Mouse (Mus musculus): ENCODE measurements at regions not wholly inside any gene's neighbourhood (a gene's known extent, or its start where the extent isn't known, plus 50 kb on each side); places are given as distances from the start of the nearest gene placed in this dataset.

- Histone ChIP-seq H3K9ac (ENCODE audit: low read depth, low read length) (no peak overlapping the region), H3K27ac (no peak overlapping the region), H3K4me3 (replicated peaks; ENCODE audit: low read depth, low read length) (no peak overlapping the region), H3K36me3 (ENCODE audit: insufficient read depth, low read length) (no peaks in the 10 kb centered on the region), H3K4me1 (replicated peaks; ENCODE audit: insufficient read depth, low read length) (no peaks in the 10 kb centered on the region), H3K9me3 (replicated peaks; ENCODE audit: low read length) (no peaks in the 10 kb centered on the region), H3K4me2 (ENCODE audit: low read length) (no peak overlapping the region), H3K27me3 (ENCODE audit: insufficient read depth, low read length) (no peaks in the 10 kb centered on the region)
- 78% methylated on average over 3 of the region's 3 CpGs for WGBS
- no peak for DNase-seq (ENCODE audit: low spot score)
- ATAC-seq (replicated peaks; ENCODE audit: low FRiP score, low read depth): no peak
- no peak for TF ChIP-seq CTCF (IDR thresholded peaks at IDR 0.05; ENCODE audit: low read depth)
Measured at GRCm38 (mm10) chr8:116452806-116453205, 52.0 kb upstream of the Dynlrb2 start.

- 63% methylated on average over 3 of the region's 3 CpGs for WGBS
Measured at GRCm38 (mm10) chr8:116451397-116451796, 53.4 kb upstream of the Dynlrb2 start.

GRCm38 (mm10) chr8:116447452-116447851 is 57.3 kb upstream of the Dynlrb2 start:
- ATAC-seq (replicated peaks; ENCODE audit: low FRiP score, low read depth): no peak
- Histone ChIP-seq H3K27ac (no peak overlapping the region), H3K27me3 (ENCODE audit: insufficient read depth, low read length) (no peaks in the 10 kb centered on the region), H3K4me2 (ENCODE audit: low read length) (no peak overlapping the region), H3K4me3 (replicated peaks; ENCODE audit: low read depth, low read length) (no peak overlapping the region), H3K36me3 (ENCODE audit: insufficient read depth, low read length) (no peaks in the 10 kb centered on the region), H3K9me3 (replicated peaks; ENCODE audit: low read length) (no peaks in the 10 kb centered on the region), H3K4me1 (replicated peaks; ENCODE audit: insufficient read depth, low read length) (no peaks in the 10 kb centered on the region), H3K9ac (ENCODE audit: low read depth, low read length) (no peak overlapping the region)
- whole genome bisulfite sequencing: 68% methylated on average over 2 of the region's 2 CpGs
- no peak for TF ChIP-seq CTCF (IDR thresholded peaks at IDR 0.05; ENCODE audit: low read depth)
- DNase-seq (ENCODE audit: low spot score): no peak

More at GRCm38 (mm10) chr8:116451397-116451796, 53.4 kb upstream of the Dynlrb2 start:
- no peak for TF ChIP-seq CTCF (IDR thresholded peaks at IDR 0.05; ENCODE audit: low read depth)
- Histone ChIP-seq H3K4me1 (replicated peaks; ENCODE audit: insufficient read depth, low read length) (no peaks in the 10 kb centered on the region), H3K4me2 (ENCODE audit: low read length) (no peak overlapping the region), H3K27ac (no peak overlapping the region), H3K36me3 (ENCODE audit: insufficient read depth, low read length) (no peaks in the 10 kb centered on the region), H3K9ac (ENCODE audit: low read depth, low read length) (no peak overlapping the region), H3K9me3 (replicated peaks; ENCODE audit: low read length) (no peaks in the 10 kb centered on the region), H3K27me3 (ENCODE audit: insufficient read depth, low read length) (no peaks in the 10 kb centered on the region), H3K4me3 (replicated peaks; ENCODE audit: low read depth, low read length) (no peak overlapping the region)
- no peak for ATAC-seq (replicated peaks; ENCODE audit: low FRiP score, low read depth)
- no peak for DNase-seq (ENCODE audit: low spot score)

GRCm38 (mm10) chr8:116442827-116443226 is 61.9 kb upstream of the Dynlrb2 start:
- no peak for TF ChIP-seq CTCF (IDR thresholded peaks at IDR 0.05; ENCODE audit: low read depth)
- Histone ChIP-seq H3K4me2 (ENCODE audit: low read length) (no peak overlapping the region), H3K9ac (ENCODE audit: low read depth, low read length) (no peak overlapping the region), H3K4me1 (replicated peaks; ENCODE audit: insufficient read depth, low read length) (no peaks in the 10 kb centered on the region), H3K9me3 (replicated peaks; ENCODE audit: low read length) (no peaks in the 10 kb centered on the region), H3K27ac (no peak overlapping the region), H3K36me3 (ENCODE audit: insufficient read depth, low read length) (no peaks in the 10 kb centered on the region), H3K27me3 (ENCODE audit: insufficient read depth, low read length) (no peaks in the 10 kb centered on the region), H3K4me3 (replicated peaks; ENCODE audit: low read depth, low read length) (no peak overlapping the region)
- 55% methylated on average over 2 of the region's 2 CpGs for WGBS
- no peak for ATAC-seq (replicated peaks; ENCODE audit: low FRiP score, low read depth)
- DNase-seq (ENCODE audit: low spot score): no peak

GRCm38 (mm10) chr8:116438895-116439294 is 65.9 kb upstream of the Dynlrb2 start:
- no peak overlapping the region for H3K4me2 ChIP-seq (ENCODE audit: low read length)
- H3K27me3 ChIP-seq (ENCODE audit: insufficient read depth, low read length): no peaks in the 10 kb centered on the region
- no peaks in the 10 kb centered on the region for H3K36me3 ChIP-seq (ENCODE audit: insufficient read depth, low read length)
- 13% methylated on average over 7 of the region's 7 CpGs for WGBS
- H3K27ac ChIP-seq: no peak overlapping the region
- TF ChIP-seq CTCF (IDR thresholded peaks at IDR 0.05; ENCODE audit: low read depth): peak; percentile 90
- peak; percentile 31; the same call in 1 of the 2 replicates for ATAC-seq (replicated peaks; ENCODE audit: low FRiP score, low read depth)
- no peak overlapping the region for H3K4me3 ChIP-seq (replicated peaks; ENCODE audit: low read depth, low read length)
- H3K9me3 ChIP-seq (replicated peaks; ENCODE audit: low read length): no peaks in the 10 kb centered on the region
- peak; percentile 95 for DNase-seq (ENCODE audit: low spot score)
- H3K4me1 ChIP-seq (replicated peaks; ENCODE audit: insufficient read depth, low read length): no peaks in the 10 kb centered on the region
- H3K9ac ChIP-seq (ENCODE audit: low read depth, low read length): no peak overlapping the region

GRCm38 (mm10) chr8:116435268-116435980 is 69.3 kb upstream of the Dynlrb2 start:
- no peaks in the 10 kb centered on the region for H3K36me3 ChIP-seq (ENCODE audit: insufficient read depth, low read length)
- no peak for TF ChIP-seq CTCF (IDR thresholded peaks at IDR 0.05; ENCODE audit: low read depth)
- no peak overlapping the region for H3K9ac ChIP-seq (ENCODE audit: low read depth, low read length)
- peak overlapping the region; percentile 48 for H3K27ac ChIP-seq
- ATAC-seq (replicated peaks; ENCODE audit: low FRiP score, low read depth) (peak; percentile 88), DNase-seq (ENCODE audit: low spot score) (peak; percentile 84)
- no peaks in the 10 kb centered on the region for H3K27me3 ChIP-seq (ENCODE audit: insufficient read depth, low read length)
- H3K4me2 ChIP-seq (ENCODE audit: low read length): peak overlapping the region; percentile 21; the same call in 1 of the 2 replicates
- WGBS: 28% methylated on average over 15 of the region's 15 CpGs
- H3K9me3 ChIP-seq (replicated peaks; ENCODE audit: low read length): no peaks in the 10 kb centered on the region
- no peaks in the 10 kb centered on the region for H3K4me1 ChIP-seq (replicated peaks; ENCODE audit: insufficient read depth, low read length)
- H3K4me3 ChIP-seq (replicated peaks; ENCODE audit: low read depth, low read length): no peak overlapping the region
